Mouse (Mus musculus) testis, adult 2 months (tissue): ENCODE measurements around the gene Olfr521.
"Not testable (repeated sequence)": the region's sequence is repeated elsewhere in the genome, so short reads cannot be mapped to it uniquely, and the experiment has no call there.

ENCODE experiments used
- CTCF ChIP-seq: fragments of 200-500 bp; IDR thresholded peaks from 2 replicates; pipeline ENCODE4 v1.5.1; 2012; ENCODE audit warnings: low read depth, mild to moderate bottlenecking, inconsistent platforms, low read length, moderate library complexity; ENCODE audit not compliant: control insufficient read depth, insufficient read depth, insufficient replicate concordance
- POLR2A ChIP-seq: fragments of 200-500 bp; IDR thresholded peaks from 2 replicates; pipeline ENCODE4 v1.6.1; 2012; ENCODE audit warnings: low read depth, mild to moderate bottlenecking, inconsistent platforms, low read length, moderate library complexity; ENCODE audit not compliant: control insufficient read depth

DNA sequence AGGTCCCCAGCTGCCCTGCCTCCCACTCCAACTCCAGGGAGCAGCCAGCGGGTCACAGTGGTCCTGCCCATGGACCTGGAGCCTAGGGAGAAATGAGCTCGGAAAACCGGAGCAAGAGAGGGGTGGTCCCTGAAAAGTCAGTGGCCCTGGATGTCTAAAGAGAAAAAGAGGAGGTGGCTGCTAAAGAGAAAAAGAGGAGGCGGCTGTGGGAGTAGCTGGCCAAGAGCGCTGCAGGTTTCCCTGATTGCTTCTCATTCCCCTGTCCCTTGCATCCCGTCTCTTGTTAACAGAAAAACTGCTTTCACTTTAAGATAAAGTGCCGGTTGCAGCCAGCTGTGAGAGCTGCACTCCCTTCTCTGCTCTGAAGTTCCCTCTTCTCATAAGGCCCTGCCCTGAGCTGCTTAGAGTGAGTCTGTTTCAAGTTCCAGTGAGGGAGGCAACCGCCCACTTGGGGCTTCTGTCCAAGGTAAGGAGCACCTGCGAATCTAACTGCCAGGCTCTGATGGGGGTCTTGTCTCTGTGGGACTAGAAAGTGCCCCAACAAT is 54.9 kb downstream of the Olfr521 start:
- TF ChIP-seq CTCF, POLR2A: not testable (repeated sequence)
